Mouse (Mus musculus) CH12.LX (cell line): ENCODE results near the gene Ppp4r4. TPM values are rescaled to one million over a fixed set of nuclear protein-coding genes. Genes with fewer than 3 reads are reported as not detected.

Experiments used
- DNase-seq: peaks from one replicate; pipeline ENCODE4 v3.0.0-alpha.2; 2013; ENCODE audit errors: extremely low read depth
- H3K27ac ChIP-seq: 2 replicates; pipeline ENCODE4 v1.5.1; 2012; ENCODE audit warnings: low read depth, mild to moderate bottlenecking, control low read depth, moderate library complexity; ENCODE audit not compliant: insufficient read depth
- H3K27me3 ChIP-seq: replicated peaks from 2 replicates; pipeline ENCODE3; 2012; ENCODE audit warnings: inconsistent platforms
- H3K36me3 ChIP-seq, 2 experiments: replicated peaks in 1 of 2; 2 replicates each; pipeline versions ENCODE3 to v1.6.1; 2012; ENCODE audit warnings: inconsistent platforms in 1 of 2, low read length in 1 of 2, mild to moderate bottlenecking in 1 of 2, mixed read lengths in 1 of 2, moderate library complexity in 1 of 2; ENCODE audit not compliant: control insufficient read depth in 1 of 2, insufficient read depth in 1 of 2
- H3K4me1 ChIP-seq, 2 experiments: 2 replicates each; pipeline ENCODE4 v1.6.1; 2012; ENCODE audit warnings: inconsistent platforms in 1 of 2, moderate library complexity in 1 of 2; ENCODE audit not compliant: insufficient read depth in 2 of 2, control insufficient read depth in 1 of 2
- H3K4me2 ChIP-seq: 2 replicates; pipeline ENCODE4 v1.6.1; 2012; ENCODE audit warnings: low read depth, mild to moderate bottlenecking, control low read depth; ENCODE audit not compliant: poor library complexity, insufficient read depth, severe bottlenecking
- H3K4me3 ChIP-seq, 3 experiments: fragments of 150-350 bp in 1 of 3; sonication (generic) in 1 of 3; replicated peaks in 1 of 3; 2 replicates each; pipeline versions ENCODE3 to v1.5.1; 2011 to 2012; ENCODE audit warnings: low read depth in 2 of 3, low read length in 2 of 3, mild to moderate bottlenecking in 2 of 3, moderate library complexity in 2 of 3, control low read depth in 1 of 3, improper control_type of control experiment in 1 of 3, inconsistent platforms in 1 of 3, mixed read lengths in 1 of 3; ENCODE audit not compliant: poor library complexity in 1 of 3
- H3K79me2 ChIP-seq: replicated peaks from 2 replicates; pipeline ENCODE4 v1.6.1; 2012; ENCODE audit warnings: mild to moderate bottlenecking, moderate library complexity; ENCODE audit not compliant: control insufficient read depth, poor library complexity, insufficient read depth, severe bottlenecking; ENCODE audit errors: extremely low read depth
- H3K9ac ChIP-seq: 2 replicates; pipeline ENCODE4 v1.6.1; 2012; ENCODE audit warnings: low read depth, mild to moderate bottlenecking, control low read depth, moderate library complexity; ENCODE audit not compliant: insufficient read depth
- H3K9me3 ChIP-seq: replicated peaks from 2 replicates; pipeline ENCODE3; 2012; ENCODE audit warnings: low read length, inconsistent platforms, mixed read lengths
- BHLHE40 ChIP-seq: IDR thresholded peaks from 2 replicates; pipeline ENCODE4 v1.6.1; 2011; ENCODE audit warnings: mild to moderate bottlenecking, low read depth, low read length, improper control_type of control experiment
- CHD1 ChIP-seq: IDR thresholded peaks from 2 replicates; pipeline ENCODE4 v1.6.1; 2012; ENCODE audit warnings: low read depth, low read length, improper control_type of control experiment, inconsistent platforms
- CHD2 ChIP-seq: IDR thresholded peaks from 2 replicates; pipeline ENCODE4 v1.6.1; 2011; ENCODE audit warnings: low read length, improper control_type of control experiment
- E2F4 ChIP-seq: IDR thresholded peaks from 2 replicates; pipeline ENCODE4 v1.6.1; 2011; ENCODE audit warnings: low read depth, low read length, improper control_type of control experiment; ENCODE audit not compliant: insufficient replicate concordance
- ELF1 ChIP-seq: IDR thresholded peaks from 2 replicates; pipeline ENCODE4 v1.6.1; 2014; ENCODE audit warnings: low read depth, mild to moderate bottlenecking, inconsistent platforms, low read length, improper control_type of control experiment
- ETS1 ChIP-seq: conservative IDR thresholded peaks from 2 replicates; pipeline ENCODE4 v1.6.1; 2012; ENCODE audit warnings: low read depth, mild to moderate bottlenecking, inconsistent platforms, low read length, improper control_type of control experiment, moderate library complexity
- HCFC1 ChIP-seq: IDR thresholded peaks from 2 replicates; pipeline ENCODE4 v1.6.1; 2012; ENCODE audit warnings: low read depth, mild to moderate bottlenecking, inconsistent platforms, low read length, improper control_type of control experiment
- IRF4 ChIP-seq: IDR thresholded peaks from 2 replicates; pipeline ENCODE4 v1.6.1; 2014; ENCODE audit warnings: low read depth, mild to moderate bottlenecking, inconsistent platforms, low read length, improper control_type of control experiment
- JUN ChIP-seq: IDR thresholded peaks from 2 replicates; pipeline ENCODE4 v1.6.1; 2011; ENCODE audit warnings: low read depth, mild to moderate bottlenecking, low read length, improper control_type of control experiment, moderate library complexity; ENCODE audit not compliant: insufficient read depth
- JUND ChIP-seq: conservative IDR thresholded peaks from 2 replicates; pipeline ENCODE4 v1.6.1; 2011; ENCODE audit warnings: low read depth, low read length, improper control_type of control experiment
- KAT2A ChIP-seq: IDR thresholded peaks from 2 replicates; pipeline ENCODE4 v1.6.1; 2012; ENCODE audit warnings: low read length, improper control_type of control experiment, inconsistent platforms; ENCODE audit not compliant: insufficient replicate concordance
- MAFK ChIP-seq: IDR thresholded peaks from 2 replicates; pipeline ENCODE4 v1.6.1; 2011; ENCODE audit warnings: low read length, improper control_type of control experiment; ENCODE audit not compliant: insufficient replicate concordance
- MEF2A ChIP-seq: IDR thresholded peaks from 2 replicates; pipeline ENCODE4 v1.6.1; 2014; ENCODE audit warnings: low read depth, mild to moderate bottlenecking, inconsistent platforms, low read length, improper control_type of control experiment, borderline replicate concordance
- MXI1 ChIP-seq: IDR thresholded peaks from 2 replicates; pipeline ENCODE4 v1.6.1; 2011; ENCODE audit warnings: mild to moderate bottlenecking, low read depth, low read length, improper control_type of control experiment
- NELFE ChIP-seq: IDR thresholded peaks from 2 replicates; pipeline ENCODE4 v1.6.1; 2011; ENCODE audit warnings: low read depth, low read length, improper control_type of control experiment
- NRF1 ChIP-seq: IDR thresholded peaks from 2 replicates; pipeline ENCODE4 v1.6.1; 2014; ENCODE audit warnings: low read depth, mild to moderate bottlenecking, inconsistent platforms, low read length, improper control_type of control experiment, moderate library complexity
- PAX5 ChIP-seq: IDR thresholded peaks from 2 replicates; pipeline ENCODE4 v1.6.1; 2012; ENCODE audit warnings: low read length, inconsistent platforms, mixed read lengths
- RAD21 ChIP-seq: IDR thresholded peaks from 2 replicates; pipeline ENCODE4 v1.6.1; 2011; ENCODE audit warnings: low read depth, mild to moderate bottlenecking, low read length, improper control_type of control experiment, moderate library complexity
- SIN3A ChIP-seq: IDR thresholded peaks from 2 replicates; pipeline ENCODE4 v1.6.1; 2012; ENCODE audit warnings: low read length, improper control_type of control experiment, inconsistent platforms
- USF2 ChIP-seq: conservative IDR thresholded peaks from 2 replicates; pipeline ENCODE4 v1.6.1; 2011; ENCODE audit warnings: low read depth, low read length, improper control_type of control experiment
- ZKSCAN1 ChIP-seq: IDR thresholded peaks from 2 replicates; pipeline ENCODE4 v1.6.1; 2012; ENCODE audit warnings: low read depth, inconsistent platforms, low read length, improper control_type of control experiment, borderline replicate concordance
- ZNF384 ChIP-seq: IDR thresholded peaks from 2 replicates; pipeline ENCODE4 v1.6.1; 2012; ENCODE audit warnings: low read depth, low read length, improper control_type of control experiment, inconsistent platforms
- dilution Hi-C: fragments of 300-500 bp; cut with MboI; formaldehyde crosslinking; loops from 2 replicates; pipeline ENCODE4 v1.14.3; 2020; ENCODE audit warnings: low sequenced_read_pairs; ENCODE audit not compliant: extremely low pct_unique_long_range_greater_than_20kb, extremely low pct_ligation_motif_present
- in situ Hi-C: fragments of 300-500 bp; cut with MboI; formaldehyde crosslinking; loops from 3 replicates; pipeline ENCODE4 v1.14.3; 2019; ENCODE audit warnings: low sequenced_read_pairs, low pct_ligation_motif_present, low pct_unique_long_range_greater_than_20kb, mixed read lengths
- polyA plus RNA-seq: library from polyadenylated mRNA; unstranded; fragments of >175 nt; gene quantifications from 2 replicates; pipeline ENCODE4 v1.2.1, GENCODE M21; 2012; ENCODE audit warnings: low read depth; ENCODE audit not compliant: insufficient read length
- total RNA-seq, 2 experiments: library from RNA; depleted of rRNA; stranded (reverse); fragments of 300-350 nt in 1 of 2; fragments of >200 nt in 1 of 2; gene quantifications; 2 replicates each; pipeline ENCODE4 v1.2.3; 2012 to 2014

Ppp4r4 gene
- total and polyA plus RNA-seq, 3 experiments = 0.38 to 1.7 (median 0.68) TPM

- DNase-seq = no peak
- Histone ChIP-seq H3K4me3 (no peak overlapping the region), H3K9me3 (peaks cover 6% of the 10 kb centered on the region), H3K4me2 (no peak overlapping the region), H3K27ac (no peak overlapping the region), H3K4me1 (peaks cover 0 to 3% of the 10 kb centered on the region in 2 experiments; a peak in 1 of 4 replicates), H3K79me2 (no peaks in the 10 kb centered on the region), H3K36me3 (no peaks in the 10 kb centered on the region), H3K27me3 (peaks cover 2% of the 10 kb centered on the region), H3K9ac (no peak overlapping the region)
- in situ Hi-C loops (loop anchor here (25.0 kb wide), 1 partner anchor 133 kb away; the partner anchor contains the start of gene Serpina10), dilution Hi-C loops (no loop called here)
- no peak for TF ChIP-seq CHD1
- no peak for TF ChIP-seq IRF4
- TF ChIP-seq ZKSCAN1 = no peak
- TF ChIP-seq JUND = no peak
- TF ChIP-seq BHLHE40 = no peak
- TF ChIP-seq MEF2A = no peak
- TF ChIP-seq NRF1 = no peak
- no peak for TF ChIP-seq E2F4
- no peak for TF ChIP-seq MXI1
- no peak for TF ChIP-seq HCFC1
- TF ChIP-seq USF2 = no peak
- TF ChIP-seq ETS1 = no peak
- no peak for TF ChIP-seq JUN
These were observed 27.7 kb upstream of the Ppp4r4 start for GRCm38 (mm10) chr12:103504402-103504801.

- Histone ChIP-seq H3K36me3 (no peaks in the 10 kb centered on the region), H3K9ac (no peak overlapping the region), H3K4me2 (no peak overlapping the region), H3K79me2 (no peaks in the 10 kb centered on the region), H3K9me3 (no peaks in the 10 kb centered on the region), H3K4me1 (peaks cover 0 to 3% of the 10 kb centered on the region in 2 experiments; a peak in 1 of 4 replicates), H3K4me3 (no peak overlapping the region), H3K27ac (no peak overlapping the region), H3K27me3 (peaks cover 2% of the 10 kb centered on the region)
- in situ Hi-C loops (loop anchor here (25.0 kb wide), 1 partner anchor 129 kb away; the partner anchor contains the start of gene Serpina10), dilution Hi-C loops (no loop called here)
- no peak for DNase-seq
- no peak for TF ChIP-seq NELFE
- no peak for TF ChIP-seq JUN
- no peak for TF ChIP-seq ELF1
- no peak for TF ChIP-seq BHLHE40
- no peak for TF ChIP-seq CHD1
- no peak for TF ChIP-seq ZNF384
- TF ChIP-seq SIN3A = no peak
- TF ChIP-seq PAX5 = no peak
- TF ChIP-seq E2F4 = no peak
- no peak for TF ChIP-seq HCFC1
- TF ChIP-seq MAFK = no peak
- TF ChIP-seq ZKSCAN1 = no peak
- TF ChIP-seq NRF1 = no peak
- TF ChIP-seq JUND = no peak
- TF ChIP-seq IRF4 = no peak
- no peak for TF ChIP-seq CHD2
- no peak for TF ChIP-seq KAT2A
- TF ChIP-seq RAD21 = no peak
These were observed 23.7 kb upstream of the Ppp4r4 start for GRCm38 (mm10) chr12:103508346-103508745.
